Mouse (Mus musculus) heart, adult 2 months (tissue): ENCODE measurements at regions not wholly inside any gene's neighbourhood (a gene's known extent, or its start where the extent isn't known, plus 50 kb on each side); places are given as distances from the start of the nearest gene placed in this dataset.
A peak's percentile ranks its signal among the peaks of the same experiment; 100 is the strongest.

Experiments used
- DNase-seq, 2 experiments: peaks; one replicate each; pipeline ENCODE4 v3.0.0; 2021
- H3K27ac ChIP-seq: fragments of 200-600 bp; 2 replicates; pipeline ENCODE4 v1.8.1; 2022
- H3K27me3 ChIP-seq: fragments of 200-500 bp; 2 replicates; pipeline ENCODE4 v1.6.1; 2012; ENCODE audit warnings: mild to moderate bottlenecking, low read length, inconsistent platforms, mixed read lengths; ENCODE audit not compliant: control insufficient read depth, insufficient read depth
- H3K36me3 ChIP-seq: fragments of 200-500 bp; 2 replicates; pipeline ENCODE4 v1.6.1; 2012; ENCODE audit warnings: low read length, inconsistent platforms; ENCODE audit not compliant: control insufficient read depth, insufficient read depth
- H3K4me1 ChIP-seq: fragments of 200-500 bp; 2 replicates; pipeline ENCODE4 v1.6.1; 2011; ENCODE audit warnings: low read length; ENCODE audit not compliant: control insufficient read depth, insufficient read depth
- H3K4me3 ChIP-seq: fragments of 200-600 bp; 2 replicates; pipeline ENCODE4 v1.8.1; 2022
- H3K79me2 ChIP-seq: fragments of 200-500 bp; replicated peaks from 2 replicates; pipeline ENCODE4 v1.6.1; 2012; ENCODE audit warnings: mild to moderate bottlenecking, inconsistent platforms, low read length, moderate library complexity, mixed read lengths; ENCODE audit not compliant: control insufficient read depth, insufficient read depth
- H3K9ac ChIP-seq: fragments of 200-500 bp; 2 replicates; pipeline ENCODE4 v1.6.1; 2012; ENCODE audit warnings: low read depth, mild to moderate bottlenecking, control low read depth, inconsistent platforms, low read length, mixed read lengths
- CTCF ChIP-seq: fragments of 200-600 bp; IDR thresholded peaks from 2 replicates; pipeline ENCODE4 v1.8.1; 2022; ENCODE audit warnings: antibody characterized with exemption, mild to moderate bottlenecking, moderate library complexity
- EP300 ChIP-seq: fragments of 200-500 bp; IDR thresholded peaks from 2 replicates; pipeline ENCODE4 v1.6.1; 2011; ENCODE audit warnings: low read depth, low read length, control low read depth; ENCODE audit not compliant: insufficient read depth
- POLR2A ChIP-seq: fragments of 200-500 bp; IDR thresholded peaks from 2 replicates; pipeline ENCODE4 v1.6.1; 2011; ENCODE audit warnings: mild to moderate bottlenecking, low read depth, low read length, control low read depth; ENCODE audit not compliant: insufficient read depth
- WGBS: fragments of 180-500 bp; shearing (Covaris S2); methylation state at CpG from one replicate; pipeline ENCODE4 v1.1.7; 2018; 5-methylcytosine and 5-hydroxymethylcytosine counted together
- intact Hi-C: fragments of 180-260 bp; cut with DNase I; formaldehyde crosslinking; loops from one replicate; pipeline ENCODE4 v1.15.1; 2025

DNA sequence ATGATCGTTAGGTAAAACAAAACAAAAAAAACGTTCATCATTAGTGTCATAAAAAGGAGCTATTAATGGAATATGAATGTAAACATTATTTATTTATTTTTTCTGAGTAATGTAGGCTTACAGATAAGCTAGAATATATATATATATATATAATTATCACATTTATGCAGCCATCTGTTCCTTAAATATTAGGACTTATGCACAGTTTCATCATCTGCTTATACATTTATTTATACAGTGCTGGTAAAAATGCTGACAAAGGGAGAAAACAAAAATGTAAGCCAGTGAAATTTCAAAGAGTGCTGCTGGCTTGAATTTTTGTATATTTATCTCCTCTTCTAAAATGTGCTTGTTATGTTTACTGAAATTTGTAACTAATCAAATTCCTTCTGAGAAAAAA is 4841.7 kb upstream of the Gm7489 start:
- Histone ChIP-seq H3K27ac (no peak overlapping the region), H3K4me1 (no peaks in the 10 kb centered on the region), H3K27me3 (no peaks in the 10 kb centered on the region), H3K9ac (no peak overlapping the region), H3K79me2 (no peaks in the 10 kb centered on the region), H3K36me3 (no peaks in the 10 kb centered on the region), H3K4me3 (no peak overlapping the region)
- 58% methylated on average over 2 of the region's 2 CpGs for WGBS
- DNase-seq, result no peak
- intact Hi-C loops, result no loop called here
- TF ChIP-seq EP300 (no peak), POLR2A (no peak), CTCF (no peak)

DNA sequence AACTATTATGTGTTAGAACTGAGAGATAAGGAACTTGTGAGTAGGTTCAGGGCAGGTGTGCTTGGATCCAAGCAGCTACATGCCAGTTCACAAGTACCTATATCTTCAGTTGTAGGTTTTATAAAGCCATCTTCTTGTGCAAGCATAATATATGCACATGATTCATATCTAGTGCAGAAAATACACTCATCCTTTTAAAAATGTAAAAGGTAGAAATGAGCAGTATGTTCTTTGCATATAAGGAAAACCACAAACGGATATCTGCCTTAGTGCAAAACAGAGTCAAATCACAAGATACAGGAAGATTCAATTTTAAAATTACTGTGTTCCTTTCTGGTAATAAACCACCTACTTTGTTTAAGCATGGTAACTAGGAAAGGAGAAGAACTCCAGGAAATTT is 4819.6 kb upstream of the Gm7489 start:
- intact Hi-C loops, result no loop called here
- WGBS, result 67% methylated on average over 1 of the region's 1 CpGs
- peaks cover 2% of the 10 kb centered on the region; the same call in 1 of the 2 replicates for H3K4me1 ChIP-seq
- no peaks in the 10 kb centered on the region for H3K79me2 ChIP-seq
- H3K9ac ChIP-seq, result no peak overlapping the region
- no peak for TF ChIP-seq CTCF
- no peak for TF ChIP-seq POLR2A
- no peak for TF ChIP-seq EP300
- no peak overlapping the region for H3K27ac ChIP-seq
- no peak for DNase-seq
- H3K4me3 ChIP-seq, result no peak overlapping the region
- no peaks in the 10 kb centered on the region for H3K27me3 ChIP-seq
- H3K36me3 ChIP-seq, result no peaks in the 10 kb centered on the region; the same call in 1 of the 2 replicates

DNA sequence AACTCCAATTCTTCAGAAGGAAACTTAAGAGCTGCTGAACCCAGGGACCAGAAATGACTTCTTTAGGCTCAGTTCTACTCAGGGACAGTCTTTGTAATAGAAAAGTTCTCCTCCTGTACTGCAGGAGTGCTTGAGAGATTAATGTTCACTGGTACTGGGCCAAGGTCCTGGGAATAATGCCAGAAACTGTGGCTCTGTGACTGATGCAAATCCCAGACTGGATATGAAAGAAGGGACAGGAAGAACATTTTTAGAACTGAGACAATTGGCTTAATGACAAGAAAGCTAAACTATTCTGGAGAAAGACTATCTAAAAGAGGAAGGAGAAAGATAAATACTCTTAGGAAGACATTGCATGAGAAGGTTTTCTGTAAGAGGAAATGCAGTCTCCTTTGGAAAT is 4818.8 kb upstream of the Gm7489 start:
- DNase-seq, result peak; percentile 79 to 86
- intact Hi-C loops, result no loop called here

DNA sequence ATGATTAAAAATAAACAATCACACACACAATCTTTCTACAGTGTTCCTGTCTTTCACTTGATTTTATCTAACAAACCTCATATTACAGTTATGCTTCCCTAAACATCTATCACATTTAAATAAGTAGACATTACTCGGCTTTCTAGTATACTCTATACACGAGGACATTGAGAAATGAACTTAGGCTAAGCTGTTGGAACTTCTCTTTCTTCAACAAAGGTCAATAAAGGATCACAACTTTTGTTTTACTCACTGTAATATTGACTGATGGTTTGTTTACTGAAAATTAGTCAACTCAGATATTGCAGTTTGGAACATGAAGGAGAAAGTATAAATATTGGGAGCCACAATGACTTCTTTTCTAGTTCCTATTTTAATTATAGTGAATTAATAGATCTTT is 4818.3 kb upstream of the Gm7489 start:
- 28% methylated on average over 2 of the region's 2 CpGs for WGBS

More for the DNA sequence above, 4818.8 kb upstream of the Gm7489 start:
- Histone ChIP-seq H3K27me3 (no peaks in the 10 kb centered on the region), H3K4me1 (peaks cover 2% of the 10 kb centered on the region; the same call in 1 of the 2 replicates), H3K79me2 (no peaks in the 10 kb centered on the region), H3K4me3 (no peak overlapping the region), H3K27ac (no peak overlapping the region), H3K9ac (no peak overlapping the region), H3K36me3 (no peaks in the 10 kb centered on the region; the same call in 1 of the 2 replicates)
- TF ChIP-seq CTCF, result peak; percentile 64
- no peak for TF ChIP-seq POLR2A
- no peak for TF ChIP-seq EP300

More for the DNA sequence above, 4818.3 kb upstream of the Gm7489 start:
- no peak for DNase-seq
- TF ChIP-seq EP300, result no peak
- TF ChIP-seq POLR2A, result no peak
- TF ChIP-seq CTCF, result no peak
- H3K79me2 ChIP-seq, result no peaks in the 10 kb centered on the region
- peaks cover 2% of the 10 kb centered on the region; the same call in 1 of the 2 replicates for H3K4me1 ChIP-seq
- no peaks in the 10 kb centered on the region; the same call in 1 of the 2 replicates for H3K36me3 ChIP-seq
- H3K4me3 ChIP-seq, result no peak overlapping the region
- no peak overlapping the region for H3K9ac ChIP-seq
- intact Hi-C loops, result no loop called here
- no peaks in the 10 kb centered on the region for H3K27me3 ChIP-seq
- no peak overlapping the region; the same call in 1 of the 2 replicates for H3K27ac ChIP-seq
